Mouse (Mus musculus): Measurements from ENCODE around the gene Tunar. TPM values are rescaled to one million over a fixed set of nuclear protein-coding genes. Genes with fewer than 3 reads are reported as not detected.

The Tunar gene
- total RNA-seq, 2 experiments from 2014 or later, result 7.6 to 11.2 TPM

DNA sequence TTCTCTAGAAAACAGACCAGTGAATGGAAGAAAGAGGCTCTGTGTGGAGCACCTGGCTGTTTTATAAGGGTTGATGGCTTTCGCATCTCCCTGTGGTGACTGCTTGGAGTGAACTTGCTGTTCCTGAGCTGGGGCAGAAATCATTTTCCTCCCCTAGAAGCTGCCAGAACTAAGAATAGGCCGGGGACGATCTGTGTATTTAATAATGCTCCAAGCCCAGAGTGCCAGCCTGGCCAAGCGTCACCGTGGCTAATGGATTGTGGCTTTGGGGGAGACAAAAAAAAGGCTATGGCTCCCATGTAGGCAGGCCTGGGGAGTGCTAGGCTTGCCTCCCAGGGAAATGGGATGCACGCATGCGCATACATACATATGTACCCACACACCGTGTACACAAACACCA lies 80.2 kb downstream of the Tunar start:
- intact Hi-C loops (cut with DNase I), result no loop called here
- H3K4me3 ChIP-seq, result no peak overlapping the region
- TF ChIP-seq CTCF (IDR thresholded peaks at IDR 0.05), result no peak
- no peak overlapping the region for H3K27ac ChIP-seq
- DNase-seq (ENCODE audit: extremely low spot score in 1 of 2, low spot score in 2 of 2), result no peak

DNA sequence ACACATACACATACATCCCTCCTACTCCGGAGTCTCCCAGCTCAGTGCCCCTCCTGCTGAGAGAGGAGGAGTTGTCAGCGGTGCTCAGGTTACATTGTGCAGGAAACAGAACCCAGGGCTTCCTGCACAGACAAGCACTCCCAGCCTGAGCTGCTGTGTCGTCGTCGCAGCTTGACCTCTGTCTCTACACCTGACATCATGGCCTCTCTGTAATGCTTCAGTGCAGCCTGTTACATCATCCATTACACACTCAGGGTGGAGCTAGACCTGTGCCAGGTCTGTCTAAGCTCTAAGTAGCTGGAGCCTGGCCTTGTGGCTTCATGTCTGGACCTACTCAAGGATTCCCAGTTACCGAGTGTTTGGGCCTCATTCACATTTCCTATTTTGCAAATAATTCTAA lies 86.8 kb downstream of the Tunar start:
- Histone ChIP-seq H3K4me3 (no peak overlapping the region), H3K27ac (no peak overlapping the region)
- intact Hi-C loops (cut with DNase I), result no loop called here
- no peak for DNase-seq (ENCODE audit: extremely low spot score in 1 of 2, low spot score in 2 of 2)
- no peak for TF ChIP-seq CTCF (IDR thresholded peaks at IDR 0.05)

DNA sequence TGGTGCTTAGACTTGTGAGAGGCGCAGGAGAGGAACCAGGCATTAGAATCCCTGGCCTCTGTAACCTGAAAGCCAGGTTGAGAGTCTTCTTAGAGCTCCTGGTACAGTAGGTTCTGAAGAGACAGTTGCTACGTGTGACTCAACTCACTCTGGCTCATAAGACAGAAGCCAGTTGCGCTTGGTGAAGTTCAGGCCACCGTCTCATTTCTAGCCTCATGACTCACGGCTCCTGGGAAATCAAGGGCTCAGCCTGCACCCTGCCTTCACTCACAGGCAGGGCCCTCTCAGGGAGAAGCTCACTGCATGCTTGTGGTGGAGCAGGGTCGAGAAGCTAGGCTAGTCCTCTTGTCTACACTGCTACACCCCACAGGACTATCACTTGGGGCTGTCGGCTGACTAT lies 92.9 kb downstream of the Tunar start:
- TF ChIP-seq CTCF (IDR thresholded peaks at IDR 0.05), result no peak
- intact Hi-C loops (cut with DNase I), result loop anchor here (2.0 to 5.0 kb wide), 3 partner anchors 89 to 474 kb away; no protein-coding TSS in a partner anchor
- DNase-seq (ENCODE audit: extremely low spot score in 1 of 2, low spot score in 2 of 2), result no peak

DNA sequence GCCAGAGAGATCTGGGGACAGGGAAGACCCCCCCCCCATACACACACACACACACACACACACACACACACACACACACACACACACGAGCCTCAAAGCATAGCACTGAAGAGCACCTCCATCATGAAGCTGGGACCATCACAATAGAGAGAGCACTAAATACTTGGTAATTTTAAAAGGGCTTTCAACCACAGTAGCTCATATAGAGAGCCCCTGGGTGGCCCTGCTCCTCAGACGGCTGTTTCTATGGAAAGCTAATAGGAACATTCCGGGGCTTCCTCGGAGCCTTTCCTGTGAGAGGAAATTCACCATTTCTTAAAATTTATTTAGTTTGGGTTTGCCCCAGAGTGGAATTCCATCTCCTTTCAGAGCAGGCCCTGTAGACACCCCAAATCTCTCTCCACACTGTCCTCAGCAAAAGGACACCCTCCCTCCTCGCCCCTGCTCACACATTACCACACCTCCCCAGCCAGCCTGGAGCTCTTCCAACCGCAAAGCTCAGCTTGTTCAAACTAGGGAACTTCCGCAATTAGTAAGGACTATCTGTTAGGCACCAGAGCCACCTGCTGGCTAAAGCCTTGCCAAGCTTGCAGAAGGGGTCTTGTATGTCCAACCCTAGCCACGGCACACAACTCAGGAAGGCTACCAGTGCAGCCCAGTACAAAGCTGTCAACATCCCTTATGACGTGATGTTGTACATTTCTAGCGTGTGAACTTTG lies 93.5 kb downstream of the Tunar start:
- H3K4me3 ChIP-seq, result no peak overlapping the region
- peak; percentile 73 to 77 for DNase-seq (ENCODE audit: extremely low spot score in 1 of 2, low spot score in 2 of 2)
- intact Hi-C loops (cut with DNase I), result loop anchor here (1.0 to 5.0 kb wide), 4 partner anchors 90 to 475 kb away; no protein-coding TSS in a partner anchor
- H3K27ac ChIP-seq, result no peak overlapping the region
- peak; percentile 83 for TF ChIP-seq CTCF (IDR thresholded peaks at IDR 0.05)

More for the DNA sequence above, 92.9 kb downstream of the Tunar start:
- H3K4me3 ChIP-seq, result no peak overlapping the region
- no peak overlapping the region for H3K27ac ChIP-seq

DNA sequence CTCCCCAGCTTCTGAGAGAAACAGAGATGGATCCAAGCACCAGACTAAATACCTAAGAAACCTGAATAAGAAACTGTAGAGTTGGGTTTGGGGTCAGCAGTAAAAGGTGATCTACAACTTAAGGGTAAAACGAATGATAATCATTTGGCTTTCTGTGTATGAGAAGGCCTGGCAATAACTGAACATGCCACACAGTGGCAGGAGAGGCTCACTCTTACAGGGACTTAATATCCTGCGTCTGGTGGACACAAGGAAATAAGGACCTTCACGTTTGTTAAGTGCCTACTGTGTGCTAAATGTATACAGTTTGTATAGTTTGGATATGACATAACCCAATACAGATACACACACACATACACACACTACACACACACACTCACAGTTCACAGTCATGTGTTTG lies 98.2 kb downstream of the Tunar start:
- DNase-seq (ENCODE audit: extremely low spot score in 1 of 2, low spot score in 2 of 2), result no peak
- intact Hi-C loops (cut with DNase I), result loop anchor here (5.0 kb wide), 2 partner anchors 155 to 290 kb away; no protein-coding TSS in a partner anchor
- H3K27ac ChIP-seq, result no peak overlapping the region
- peak; percentile 61 for TF ChIP-seq CTCF (IDR thresholded peaks at IDR 0.05)
- H3K4me3 ChIP-seq, result no peak overlapping the region

DNA sequence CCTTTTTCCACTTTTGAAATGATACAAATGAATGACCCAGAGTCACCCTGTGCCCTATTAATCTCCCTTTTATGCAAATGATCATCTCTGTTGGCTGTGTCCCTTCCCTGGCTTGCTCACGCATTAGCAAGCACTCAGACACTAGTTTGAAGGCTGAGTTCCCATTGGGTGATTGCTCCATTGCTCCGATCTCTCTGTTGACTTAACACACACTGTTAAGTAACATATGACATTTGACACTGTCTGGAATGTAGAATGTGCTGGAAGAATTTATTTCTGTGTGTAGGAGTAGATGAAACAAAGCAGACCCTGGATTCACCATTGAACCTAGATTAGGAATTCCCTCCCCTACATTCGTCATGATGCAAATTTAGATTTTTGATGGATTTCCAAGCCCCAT lies 99.1 kb downstream of the Tunar start:
- Histone ChIP-seq H3K27ac (no peak overlapping the region), H3K4me3 (no peak overlapping the region)
- intact Hi-C loops (cut with DNase I), result loop anchor here (5.0 kb wide), 2 partner anchors 154 to 289 kb away; no protein-coding TSS in a partner anchor
- TF ChIP-seq CTCF (IDR thresholded peaks at IDR 0.05), result no peak
- DNase-seq (ENCODE audit: extremely low spot score in 1 of 2, low spot score in 2 of 2), result no peak

Other genes with a start within 250 kb of the Tunar start
- not detected for gene Tcl1b2, start 187.9 kb upstream of the Tunar start, total RNA-seq (2021)
- not detected for gene Tcl1b1, start 174.2 kb upstream of the Tunar start, total RNA-seq (2021)
- not detected for gene Tcl1b5, start 157.5 kb upstream of the Tunar start, total RNA-seq (2021)
- not detected for gene Tcl1b3, start 142.8 kb upstream of the Tunar start, total RNA-seq (2021)
- not detected for gene Tcl1b4, start 131.9 kb upstream of the Tunar start, total RNA-seq (2021)
- not detected for gene Tcl1, start 111.1 kb upstream of the Tunar start, total RNA-seq (2021)
- 10 to 100 TPM; 81.5 to 88.0 TPM for gene D430019H16Rik, start 120.0 kb downstream of the Tunar start, total RNA-seq (2021)
- under 1 TPM; 0.40 to 0.45 TPM for gene Bdkrb2, start 229.4 kb downstream of the Tunar start, total RNA-seq (2021)